Mouse (Mus musculus): ENCODE data around the gene Golga2.

DNA sequence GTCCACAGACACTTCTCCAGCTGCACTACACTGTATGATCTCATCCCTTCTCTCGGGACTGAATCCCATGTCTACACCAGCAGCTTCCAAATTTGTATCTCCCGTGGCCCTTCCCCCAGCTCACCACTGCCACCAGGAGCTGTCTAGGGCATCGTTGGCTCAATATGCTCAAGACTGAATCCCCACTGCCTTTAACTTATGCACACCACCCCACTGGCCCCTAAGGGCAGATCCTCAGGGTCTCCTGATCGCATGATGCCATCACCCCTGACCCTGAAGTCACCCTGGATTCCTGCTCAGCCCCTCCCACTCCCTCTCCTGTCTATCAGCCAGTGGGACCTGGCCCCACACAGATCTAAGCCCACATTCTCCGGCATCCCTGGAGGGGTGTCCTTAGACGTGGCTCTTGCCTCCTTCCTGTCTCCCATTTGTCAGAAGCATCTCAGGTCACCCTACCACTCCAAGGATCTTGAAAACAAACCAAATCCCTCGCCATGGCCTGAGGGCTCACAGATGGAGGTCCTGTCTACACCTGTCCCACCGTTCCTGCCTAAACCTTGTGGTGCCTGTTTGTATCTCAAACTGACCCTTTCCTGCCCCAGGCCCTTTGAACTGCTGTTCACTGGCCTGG lies 62.6 kb downstream of the Golga2 start:
- TF ChIP-seq CTCF (IDR thresholded peaks at IDR 0.05; ENCODE audit: low read depth) (no peak), EP300 (IDR thresholded peaks at IDR 0.05; ENCODE audit: low read depth) (no peak)

Measured in liver, postnatal 0 days (tissue).